Mouse (Mus musculus): ENCODE measurements around the gene Zfp740.
"Not testable (repeated sequence)": the region's sequence is repeated elsewhere in the genome, so short reads cannot be mapped to it uniquely, and the experiment has no call there.

- not testable (repeated sequence) for TF ChIP-seq POLR2A (IDR thresholded peaks at IDR 0.05; ENCODE audit: borderline replicate concordance, extremely low read depth, low read depth, low read length); CTCF (IDR thresholded peaks at IDR 0.05; ENCODE audit: insufficient read depth, low read length)
These were observed 48.0 kb upstream of the Zfp740 start for GRCm38 (mm10) chr15:102155006-102155405.

Data from lung, adult 2 months (tissue).